Mouse (Mus musculus): Measurements from ENCODE around the gene Egln1. TPM values are rescaled to one million over a fixed set of nuclear protein-coding genes. Genes with fewer than 3 reads are reported as not detected.
A peak's percentile ranks its signal among the peaks of the same experiment; 100 is the strongest.

The Egln1 gene
- polyA plus RNA-seq, 1 experiment = 29.7 TPM

DNA sequence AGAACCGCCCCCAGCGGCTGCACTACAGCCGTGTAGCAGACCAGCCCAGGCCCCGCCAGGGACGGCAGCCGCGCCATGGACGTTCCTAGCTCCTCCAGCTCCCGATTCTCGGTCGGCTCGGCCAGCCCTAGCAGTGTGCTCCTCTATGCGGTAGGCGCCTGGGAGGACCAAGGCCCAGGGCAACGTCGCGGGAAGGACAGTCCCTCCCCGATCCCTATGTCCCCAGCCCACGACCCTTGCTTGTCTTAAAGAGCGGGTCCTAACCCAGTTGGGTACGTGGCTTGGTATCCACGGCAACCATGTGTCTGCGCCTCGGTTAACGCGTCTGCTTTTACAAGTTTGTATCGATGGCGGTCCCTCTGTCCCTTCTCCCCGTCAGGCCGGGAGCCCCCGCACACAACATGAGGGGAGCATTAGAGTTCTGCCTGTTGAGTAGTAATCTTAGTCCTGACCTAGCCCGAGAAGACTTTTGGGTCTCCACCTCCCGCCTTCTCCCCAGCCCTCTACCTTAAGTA, 85.9 kb downstream of the Egln1 start:
- H3K79me3 ChIP-seq (ENCODE audit: low read depth) = peaks cover 59% of the 10 kb centered on the region
- TF ChIP-seq MAX (IDR thresholded peaks at IDR 0.05) (peak; percentile 3), MYOG (IDR thresholded peaks at IDR 0.05; ENCODE audit: control insufficient read depth, extremely low read depth, insufficient read length) (no peak), FOSL1 (IDR thresholded peaks at IDR 0.05; ENCODE audit: insufficient read depth, low read length, poor library complexity, severe bottlenecking) (no peak), USF1 (IDR thresholded peaks at IDR 0.05; ENCODE audit: low read depth) (no peak)
- peaks cover 25% of the 10 kb centered on the region for H3K36me3 ChIP-seq (ENCODE audit: control insufficient read depth, insufficient read depth)
- peak overlapping the region; percentile 76 for H3ac ChIP-seq (ENCODE audit: control insufficient read depth, insufficient read length, low read depth)
- peak overlapping the region; percentile 72 for H3K4me3 ChIP-seq (ENCODE audit: insufficient read depth, poor library complexity, severe bottlenecking)
- no peaks in the 10 kb centered on the region for H3K27me3 ChIP-seq (ENCODE audit: control insufficient read depth, insufficient read depth, insufficient read length)
- peaks cover 99% of the 10 kb centered on the region for H3K79me2 ChIP-seq (ENCODE audit: control insufficient read depth, insufficient read depth)

DNA sequence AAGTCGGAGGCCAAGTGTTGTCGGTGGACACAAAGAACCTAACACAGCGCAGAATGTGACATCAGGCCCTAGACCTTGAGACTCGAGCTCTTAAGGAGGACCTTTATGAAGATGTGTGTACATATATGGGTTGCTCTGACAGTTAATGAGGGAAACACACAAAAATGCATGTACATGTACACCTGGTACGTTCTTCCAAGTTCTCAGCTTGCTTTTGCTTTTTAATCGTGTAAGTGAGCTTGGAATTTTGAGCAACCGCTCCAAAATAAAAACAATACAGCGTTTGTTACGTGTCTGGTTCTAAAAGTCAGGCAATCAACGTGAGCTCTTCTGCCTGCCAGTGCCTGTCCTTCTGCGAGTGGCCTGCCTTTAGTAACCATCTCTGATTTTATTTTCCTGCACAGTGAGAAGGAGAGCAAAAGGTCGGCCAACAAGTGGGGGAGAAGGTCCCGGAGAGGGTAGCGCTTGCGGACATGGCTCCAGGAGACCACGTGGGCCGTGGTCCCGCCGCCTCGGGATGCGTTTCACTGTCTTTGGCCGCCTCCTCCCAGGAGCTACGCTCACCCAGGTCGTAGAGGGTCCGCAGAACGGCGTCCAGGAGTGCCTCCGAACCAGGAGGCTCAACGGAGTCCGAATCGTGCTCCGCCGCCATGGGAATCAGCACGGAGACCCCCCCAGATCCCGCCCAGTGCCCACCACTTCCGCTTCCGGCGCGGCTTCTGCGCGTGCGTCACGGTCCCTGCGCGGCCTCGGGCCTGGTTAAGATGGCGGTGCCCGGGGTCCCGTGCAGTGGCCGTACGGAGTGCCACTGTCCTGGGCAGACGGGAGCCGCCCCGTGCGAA, 86.6 kb downstream of the Egln1 start, which contains the start of the genes Gnpat and 2810004N23Rik:
Gnpat (plus strand) TSS at position 713 of the 842 bp plus-strand sequence.
2810004N23Rik (minus strand) TSS at position 800 of the 842 bp plus-strand sequence.
- H3K36me3 ChIP-seq (ENCODE audit: control insufficient read depth, insufficient read depth) = peaks cover 31% of the 10 kb centered on the region
- H3K79me3 ChIP-seq (ENCODE audit: low read depth) = peaks cover 60% of the 10 kb centered on the region
- H3ac ChIP-seq (ENCODE audit: control insufficient read depth, insufficient read length, low read depth) = peak within 1 kb of the TSS; percentile 76
- H3K4me3 ChIP-seq (ENCODE audit: insufficient read depth, poor library complexity, severe bottlenecking) = peak within 1 kb of the TSS; percentile 72
- no peaks in the 10 kb centered on the region for H3K27me3 ChIP-seq (ENCODE audit: control insufficient read depth, insufficient read depth, insufficient read length)
- H3K79me2 ChIP-seq (ENCODE audit: control insufficient read depth, insufficient read depth) = peaks cover 99% of the 10 kb centered on the region
- TF ChIP-seq USF1 (IDR thresholded peaks at IDR 0.05; ENCODE audit: low read depth) (peak; percentile 65), MAX (IDR thresholded peaks at IDR 0.05) (peak; percentile 92), MYOG (IDR thresholded peaks at IDR 0.05; ENCODE audit: control insufficient read depth, extremely low read depth, insufficient read length) (no peak)

DNA sequence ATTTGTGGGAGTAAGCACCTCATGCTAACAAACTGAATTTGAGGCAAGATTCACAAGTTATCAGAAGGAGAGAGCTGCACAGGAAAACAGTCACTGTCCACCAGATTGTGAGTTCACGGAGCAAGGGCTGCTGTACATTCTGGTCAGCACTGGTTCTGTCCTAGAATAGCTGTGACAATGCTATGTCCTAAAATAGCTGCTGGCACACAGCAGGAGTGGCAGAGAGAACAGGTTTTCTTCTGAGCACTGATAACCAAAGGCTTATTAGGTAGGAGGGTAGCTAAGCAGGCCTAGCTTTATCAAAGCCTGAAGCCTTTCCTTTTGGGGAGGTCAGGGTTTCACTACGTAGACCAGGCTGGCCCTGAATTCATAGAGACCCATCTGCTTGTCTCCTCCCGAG, 88.9 kb downstream of the Egln1 start:
- H3K27me3 ChIP-seq (ENCODE audit: control insufficient read depth, insufficient read depth, insufficient read length) = no peaks in the 10 kb centered on the region
- peaks cover 97% of the 10 kb centered on the region for H3K79me2 ChIP-seq (ENCODE audit: control insufficient read depth, insufficient read depth)
- H3K36me3 ChIP-seq (ENCODE audit: control insufficient read depth, insufficient read depth) = peaks cover 52% of the 10 kb centered on the region
- no peak overlapping the region for H3K4me3 ChIP-seq (ENCODE audit: insufficient read depth, poor library complexity, severe bottlenecking)
- TF ChIP-seq MAX (IDR thresholded peaks at IDR 0.05) (no peak), CTCF (IDR thresholded peaks at IDR 0.05; ENCODE audit: control insufficient read depth, insufficient read depth, insufficient read length) (no peak), FOSL1 (IDR thresholded peaks at IDR 0.05; ENCODE audit: insufficient read depth, low read length, poor library complexity, severe bottlenecking) (no peak), MYOG (IDR thresholded peaks at IDR 0.05; ENCODE audit: control insufficient read depth, extremely low read depth, insufficient read length) (no peak), MYOD1 (IDR thresholded peaks at IDR 0.05; ENCODE audit: control insufficient read depth, insufficient read length, low read depth) (no peak), USF1 (IDR thresholded peaks at IDR 0.05; ENCODE audit: low read depth) (no peak), CEBPB (IDR thresholded peaks at IDR 0.05; ENCODE audit: low read depth) (no peak)
- H3ac ChIP-seq (ENCODE audit: control insufficient read depth, insufficient read length, low read depth) = no peak overlapping the region
- H3K79me3 ChIP-seq (ENCODE audit: low read depth) = peaks cover 65% of the 10 kb centered on the region

DNA sequence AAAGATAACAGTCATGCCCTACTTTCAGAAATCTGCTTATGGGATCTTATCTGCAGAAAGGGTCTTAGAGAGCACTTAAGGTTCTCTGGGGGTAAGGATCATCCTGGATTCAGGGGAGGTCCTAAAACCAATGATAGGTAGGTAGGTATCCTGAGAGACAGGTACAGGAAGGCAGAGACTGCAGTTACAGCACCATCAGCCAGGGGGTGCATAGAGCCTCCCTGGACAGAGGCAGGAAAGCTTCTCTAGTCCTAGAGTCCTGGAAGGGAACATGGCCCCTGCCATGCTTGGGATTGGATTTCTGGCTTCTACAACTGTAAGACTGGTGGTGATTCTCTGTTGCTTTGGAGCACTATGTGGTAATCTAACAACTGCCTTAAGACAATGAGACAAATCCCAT, 89.7 kb downstream of the Egln1 start:
- Histone ChIP-seq H3K79me3 (ENCODE audit: low read depth) (peaks cover 65% of the 10 kb centered on the region), H3ac (ENCODE audit: control insufficient read depth, insufficient read length, low read depth) (no peak overlapping the region), H3K79me2 (ENCODE audit: control insufficient read depth, insufficient read depth) (peaks cover 97% of the 10 kb centered on the region), H3K4me3 (ENCODE audit: insufficient read depth, poor library complexity, severe bottlenecking) (no peak overlapping the region), H3K36me3 (ENCODE audit: control insufficient read depth, insufficient read depth) (peaks cover 59% of the 10 kb centered on the region), H3K27me3 (ENCODE audit: control insufficient read depth, insufficient read depth, insufficient read length) (no peaks in the 10 kb centered on the region)
- no peak for TF ChIP-seq CEBPB (IDR thresholded peaks at IDR 0.05; ENCODE audit: low read depth)
- no peak for TF ChIP-seq MYOD1 (IDR thresholded peaks at IDR 0.05; ENCODE audit: control insufficient read depth, insufficient read length, low read depth)
- no peak for TF ChIP-seq USF1 (IDR thresholded peaks at IDR 0.05; ENCODE audit: low read depth)
- no peak for TF ChIP-seq MAX (IDR thresholded peaks at IDR 0.05)
- TF ChIP-seq FOSL1 (IDR thresholded peaks at IDR 0.05; ENCODE audit: insufficient read depth, low read length, poor library complexity, severe bottlenecking) = no peak
- TF ChIP-seq CTCF (IDR thresholded peaks at IDR 0.05; ENCODE audit: control insufficient read depth, insufficient read depth, insufficient read length) = no peak
- no peak for TF ChIP-seq MYOG (IDR thresholded peaks at IDR 0.05; ENCODE audit: control insufficient read depth, extremely low read depth, insufficient read length)

Other genes starting within 250 kb of the Egln1 start
- 23.0 TPM for gene Ttc13, start 227.3 kb downstream of the Egln1 start, polyA plus RNA-seq (2012; fragmentation: generic; extraction: Trizol)
- 11.4 TPM for gene Arv1, start 227.2 kb downstream of the Egln1 start, polyA plus RNA-seq (2012; fragmentation: generic; extraction: Trizol)
- 1.5 TPM for gene Fam89a, start 197.5 kb downstream of the Egln1 start, polyA plus RNA-seq (2012; fragmentation: generic; extraction: Trizol)
- not detected for gene Trim67, start 156.2 kb downstream of the Egln1 start, polyA plus RNA-seq (2012; fragmentation: generic; extraction: Trizol)
- gene Gnpat, start 86.3 kb downstream of the Egln1 start, polyA plus RNA-seq (2012; fragmentation: generic; extraction: Trizol) = 59.9 TPM
- gene 2810004N23Rik, start 86.2 kb downstream of the Egln1 start, polyA plus RNA-seq (2012; fragmentation: generic; extraction: Trizol) = 27.9 TPM
- gene Exoc8, start 51.6 kb downstream of the Egln1 start, polyA plus RNA-seq (2012; fragmentation: generic; extraction: Trizol) = 10.7 TPM
- 9.1 TPM for gene Sprtn, start 51.4 kb downstream of the Egln1 start, polyA plus RNA-seq (2012; fragmentation: generic; extraction: Trizol)
- 50.9 TPM for gene Tsnax, start 63.7 kb upstream of the Egln1 start, polyA plus RNA-seq (2012; fragmentation: generic; extraction: Trizol)
- 0.12 TPM for gene Disc1, start 104.9 kb upstream of the Egln1 start, polyA plus RNA-seq (2012; fragmentation: generic; extraction: Trizol)